Mouse (Mus musculus) lung, postnatal 10 days (tissue): ENCODE measurements around the gene Zfp777.
A peak's percentile ranks its signal among the peaks of the same experiment; 100 is the strongest.

ENCODE experiments used
- DNase-seq: peaks from one replicate; pipeline ENCODE4 v3.0.0; 2021

Gene Zfp777

GRCm38 (mm10) chr6:48048426-48049272, at the start of gene Zfp777:
Gene Zfp777, minus strand, starts transcription at chr6:48048911.
- DNase-seq = peak; percentile 92

DNA sequence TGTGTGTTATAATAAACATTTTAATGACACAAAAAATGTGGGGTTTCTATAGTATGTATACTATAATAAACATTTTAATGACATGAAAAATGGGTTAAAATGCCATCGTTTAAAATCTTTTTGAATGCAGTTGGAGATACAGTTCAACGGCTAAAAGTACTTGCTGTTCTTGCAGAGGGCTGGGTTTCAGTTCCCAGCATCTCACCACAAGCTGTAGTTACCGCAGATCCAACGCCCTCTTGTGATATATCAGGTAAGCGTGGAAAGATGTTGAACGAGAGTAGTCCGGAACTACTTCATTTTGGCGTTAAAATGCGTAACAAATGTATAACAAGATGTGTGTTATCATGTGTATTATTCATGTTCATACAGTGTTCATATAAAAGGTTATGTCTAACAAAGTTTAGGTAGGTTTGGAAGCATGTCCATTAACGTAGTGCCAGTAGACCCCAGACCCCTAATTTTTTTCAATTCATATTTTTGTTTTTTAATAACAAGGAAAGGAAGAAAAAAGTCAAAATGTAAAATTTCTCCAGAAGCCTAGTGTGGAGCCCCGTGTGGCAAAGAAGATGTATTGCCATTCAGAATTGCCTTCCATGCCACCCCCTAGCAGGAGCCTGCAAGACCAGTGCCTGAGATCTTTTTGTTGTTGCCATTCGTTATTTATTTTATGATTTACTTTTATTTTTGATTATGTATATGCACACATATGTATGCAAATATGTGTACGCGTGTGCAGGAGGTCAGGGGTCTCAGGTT, 38.4 kb upstream of the Zfp777 start:
- DNase-seq = no peak

DNA sequence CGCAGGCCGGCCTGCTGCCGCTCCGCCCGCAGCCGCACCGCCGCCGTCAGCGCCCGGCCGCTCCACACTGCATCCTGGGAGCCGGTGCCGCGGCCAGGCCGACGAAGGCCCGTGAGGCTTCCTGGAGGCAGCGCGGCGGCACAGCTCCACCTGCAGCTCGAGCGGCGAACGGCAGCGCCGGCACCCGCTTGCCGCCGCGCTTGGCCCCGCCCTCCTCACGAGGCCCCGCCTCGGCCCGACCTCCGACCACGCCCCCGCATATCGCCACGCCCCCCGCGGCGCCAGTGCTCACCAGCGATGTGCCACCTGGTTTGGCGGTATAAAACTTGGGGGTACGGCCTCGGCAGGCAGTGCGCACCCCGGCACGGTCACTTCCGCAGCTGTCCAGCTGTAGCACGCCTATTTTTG, 37.8 kb upstream of the Zfp777 start, which contains the start of gene Zfp746:
Zfp746 (minus strand) TSS at position 123 of the 408 bp plus-strand sequence.
- DNase-seq = peak; percentile 90

DNA sequence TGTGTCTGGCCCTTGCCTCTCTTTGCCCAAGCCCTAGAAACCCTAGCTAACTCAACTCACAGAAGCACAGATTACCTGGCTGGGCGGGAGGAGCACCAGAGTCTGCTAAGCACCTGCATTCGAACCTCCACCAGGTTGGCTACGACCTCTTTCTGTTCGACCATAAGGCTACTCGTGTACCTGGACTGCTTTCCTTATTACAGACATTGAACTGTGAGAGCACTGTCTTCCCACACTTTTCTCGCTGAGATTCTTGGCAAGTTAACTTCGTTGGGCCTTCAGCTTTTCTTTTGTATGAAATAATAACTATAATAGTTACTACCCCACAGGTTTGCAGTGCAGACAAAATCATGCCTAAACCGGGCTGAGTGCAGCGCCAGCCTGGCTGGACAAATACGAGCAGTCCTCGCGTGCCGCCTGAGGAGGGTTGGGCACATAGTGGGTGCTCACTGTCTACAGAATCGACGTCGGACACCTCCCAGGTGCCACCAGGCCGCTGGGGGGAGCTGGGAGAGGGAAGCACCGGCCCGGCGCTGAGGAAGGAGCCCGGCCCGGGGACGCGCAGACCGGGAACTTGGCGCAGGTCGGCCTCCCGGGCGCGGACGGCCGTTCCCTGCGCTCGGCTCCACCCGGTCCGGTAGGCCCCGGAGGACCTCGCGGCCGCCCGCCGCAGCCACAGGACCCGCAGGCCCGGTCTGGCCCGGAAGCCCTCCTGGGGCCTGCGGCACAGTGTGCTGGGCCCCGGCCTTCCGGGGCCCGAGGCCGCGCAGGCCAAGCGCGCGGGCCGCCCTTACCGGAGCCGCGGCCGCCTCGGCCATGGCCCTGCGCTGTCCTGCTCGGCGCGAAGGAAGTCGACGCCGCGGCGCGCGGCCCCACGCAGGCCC, 37.1 kb upstream of the Zfp777 start:
- DNase-seq = peak; percentile 75

GRCm38 (mm10) chr6:48083733-48084191, 35.1 kb upstream of the Zfp777 start:
- DNase-seq = peak; percentile 28

DNA sequence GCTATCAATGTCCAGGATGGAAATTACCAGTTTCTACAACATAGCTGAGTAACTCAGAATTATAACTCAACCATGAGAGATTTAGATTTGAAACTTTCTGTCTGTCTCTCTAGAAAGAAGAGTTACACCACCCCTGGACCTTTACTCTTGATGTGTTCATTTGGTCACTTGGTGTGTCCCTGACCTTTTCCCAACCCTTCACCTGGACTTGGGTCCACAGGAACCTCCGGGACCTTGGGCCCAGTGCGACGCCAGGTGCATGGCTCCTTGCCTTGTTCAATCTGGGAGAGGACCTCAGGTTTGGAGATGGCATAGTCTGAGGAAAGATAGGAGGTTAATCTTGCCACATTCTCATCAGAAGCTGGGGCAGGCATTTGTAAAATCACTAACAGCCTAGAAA, 33.2 kb upstream of the Zfp777 start:
- DNase-seq = no peak

DNA sequence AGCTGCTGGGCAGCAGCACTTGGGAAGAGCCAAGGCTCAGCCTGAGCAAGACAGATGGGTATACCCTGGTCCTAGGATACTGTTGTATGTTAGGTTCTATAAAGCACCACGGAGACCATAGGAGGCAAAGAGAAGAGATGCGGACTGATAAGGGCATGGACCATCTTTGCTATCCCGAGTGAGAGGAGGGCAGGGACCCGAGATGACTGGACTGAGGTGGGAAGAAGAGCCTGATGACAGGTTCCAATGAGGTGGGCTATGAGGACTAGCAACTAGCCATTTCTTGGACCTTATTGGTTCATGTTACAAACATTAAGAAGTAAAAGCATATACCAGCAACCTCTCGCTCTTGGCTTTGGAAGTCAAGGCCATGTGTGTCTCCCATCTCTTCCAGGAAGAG, 32.3 kb upstream of the Zfp777 start:
- DNase-seq = no peak

DNA sequence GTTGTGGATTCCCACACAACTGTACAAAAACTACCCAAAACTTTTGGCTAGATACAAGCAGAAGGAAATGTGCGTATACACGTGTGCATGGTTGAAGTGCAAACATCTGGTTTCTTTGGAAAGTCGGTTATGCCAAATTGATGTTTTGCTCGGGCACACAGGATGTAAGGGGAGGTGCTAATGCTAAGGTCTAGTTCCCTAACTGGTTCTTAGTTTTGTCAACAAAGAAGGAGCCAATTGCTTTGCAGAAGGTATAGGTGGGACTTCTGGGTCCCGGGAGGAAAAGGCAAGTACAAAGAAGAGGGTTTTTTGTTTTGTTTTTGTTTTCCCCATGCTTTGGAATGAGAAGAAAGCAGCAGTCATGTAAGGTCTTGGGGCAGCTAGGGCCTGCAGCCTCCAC, 24.6 kb upstream of the Zfp777 start:
- DNase-seq = no peak

DNA sequence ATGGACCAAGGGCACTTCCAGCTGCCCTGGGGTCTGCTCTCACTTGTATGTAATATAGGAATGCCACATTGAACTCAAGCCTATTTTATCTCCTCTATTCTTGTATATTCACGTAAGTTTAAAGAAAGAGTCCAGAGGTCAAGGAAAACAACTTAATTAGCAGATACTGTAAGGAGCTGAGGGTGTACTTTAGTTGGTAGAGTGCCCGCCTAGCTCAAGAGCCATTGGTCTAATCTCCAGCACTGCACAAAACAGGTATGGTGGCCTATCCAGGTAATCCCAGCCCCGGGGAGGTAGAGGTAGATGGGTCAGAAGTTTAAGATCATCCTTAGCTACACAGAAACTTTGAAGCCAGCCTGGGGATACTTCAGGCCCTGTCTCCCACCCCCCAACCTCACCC, 18.8 kb upstream of the Zfp777 start:
- no peak for DNase-seq

DNA sequence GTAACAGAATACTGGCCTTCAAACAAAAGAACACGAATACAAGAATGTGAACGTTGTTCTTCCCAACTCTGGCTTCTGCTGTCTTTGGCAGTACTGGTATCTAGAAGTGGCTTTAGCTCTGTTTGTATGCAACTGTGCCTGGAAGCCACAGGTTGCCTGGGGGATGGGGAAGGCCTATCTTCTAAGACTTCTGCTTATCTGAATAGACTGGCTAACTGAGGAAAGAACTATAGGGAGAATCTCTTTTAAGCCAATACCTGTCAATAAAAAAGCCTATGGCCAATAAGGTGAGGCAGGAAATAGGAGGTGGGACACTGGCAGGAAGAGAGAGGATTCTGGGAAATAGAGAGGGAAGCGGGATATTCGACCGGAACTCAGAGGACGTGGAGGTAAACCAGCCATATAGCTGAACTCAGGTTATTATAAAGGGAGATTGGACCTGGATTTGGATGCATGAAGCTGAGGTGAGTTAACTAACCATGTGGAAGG, 16.9 kb upstream of the Zfp777 start:
- no peak for DNase-seq

- no peak for DNase-seq
These were observed 15.7 kb upstream of the Zfp777 start for GRCm38 (mm10) chr6:48064451-48064850.

DNA sequence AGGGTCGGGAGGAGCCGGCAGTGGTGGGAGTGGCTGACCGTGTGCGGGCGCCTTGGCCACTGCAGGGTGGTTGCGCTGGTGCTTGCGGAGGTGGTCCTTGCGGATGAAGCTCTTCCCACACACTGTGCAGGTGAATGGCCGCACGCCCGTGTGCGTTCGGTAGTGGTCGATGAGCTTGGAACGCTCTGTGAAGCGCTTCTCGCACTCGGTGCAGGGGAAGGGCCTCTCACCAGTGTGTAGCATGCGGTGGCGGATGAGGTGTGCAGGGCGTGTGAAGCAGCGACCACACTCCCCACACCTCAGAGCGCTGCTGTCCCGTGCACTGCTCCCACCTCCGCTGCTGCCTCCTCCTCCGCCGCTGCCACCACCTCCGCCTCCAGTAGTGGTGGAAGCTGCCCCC, 15.2 kb upstream of the Zfp777 start:
- no peak for DNase-seq

GRCm38 (mm10) chr6:48060895-48061294, 12.2 kb upstream of the Zfp777 start:
- no peak for DNase-seq

DNA sequence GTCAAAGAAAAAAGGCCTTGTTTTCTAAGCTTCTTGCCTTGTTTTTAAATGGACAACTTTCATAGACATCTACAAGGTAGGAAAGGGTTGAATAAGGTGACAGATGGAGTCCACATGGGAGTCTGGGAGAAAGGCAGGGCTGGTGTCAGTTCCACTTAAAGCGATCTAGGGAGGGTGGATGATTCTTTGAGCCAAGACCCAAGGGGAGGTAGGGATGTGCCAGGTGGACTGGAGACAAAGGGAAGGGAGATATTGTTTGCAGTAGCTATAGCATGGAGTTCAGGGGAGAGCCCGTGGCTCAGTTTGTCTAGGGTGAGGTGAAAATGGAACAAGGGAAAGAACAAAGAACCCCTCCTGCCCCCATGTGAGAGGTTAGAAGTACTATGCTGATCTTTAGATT, 11.7 kb upstream of the Zfp777 start:
- DNase-seq = no peak

DNA sequence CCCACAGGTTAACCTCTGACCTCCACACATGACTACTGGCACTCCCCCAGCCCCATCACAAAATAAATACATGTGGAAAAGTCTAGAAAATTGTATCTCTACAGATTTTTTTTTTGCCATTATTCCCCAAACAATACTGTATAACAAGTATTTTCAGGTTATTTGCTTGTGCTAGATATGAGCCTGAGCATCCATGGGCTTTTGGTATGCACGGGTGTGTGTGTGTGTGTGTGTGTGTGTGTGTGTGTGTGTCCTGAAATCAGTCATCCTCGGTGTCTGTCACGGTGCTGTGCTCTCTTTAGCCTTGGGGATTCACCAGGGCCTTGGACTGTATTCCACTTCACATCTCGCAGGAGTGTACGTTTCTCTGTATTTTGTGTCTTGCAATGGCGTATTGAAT, 3.4 kb upstream of the Zfp777 start:
- DNase-seq = no peak

DNA sequence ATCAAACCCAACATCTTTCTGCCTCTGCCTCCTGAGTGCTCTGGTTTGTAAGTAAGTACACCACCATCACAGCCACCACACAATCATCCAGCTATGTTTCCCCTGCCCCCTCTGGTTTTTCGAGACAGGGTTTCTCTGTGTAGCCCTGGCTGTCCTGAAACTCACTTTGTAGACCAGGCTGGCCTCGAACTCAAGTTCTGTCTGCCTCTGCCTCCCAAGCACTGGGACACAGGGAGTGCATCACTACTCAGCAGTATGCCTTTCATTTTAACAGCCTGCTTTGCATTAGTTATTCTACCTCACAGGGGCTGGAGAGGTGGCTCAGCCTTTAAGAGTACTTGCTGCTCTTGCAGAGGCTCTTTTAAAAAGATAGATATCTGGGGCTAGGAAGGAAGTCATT, 3.0 kb upstream of the Zfp777 start:
- DNase-seq = no peak

GRCm38 (mm10) chr6:48049273-48050065, 758 bp upstream of the Zfp777 start:
- no peak for DNase-seq

- peak; percentile 45 for DNase-seq
These were observed 1.0 kb downstream of the Zfp777 start for GRCm38 (mm10) chr6:48047450-48048351.

- DNase-seq = no peak
These were observed 1.6 kb downstream of the Zfp777 start for GRCm38 (mm10) chr6:48047114-48047449.

DNA sequence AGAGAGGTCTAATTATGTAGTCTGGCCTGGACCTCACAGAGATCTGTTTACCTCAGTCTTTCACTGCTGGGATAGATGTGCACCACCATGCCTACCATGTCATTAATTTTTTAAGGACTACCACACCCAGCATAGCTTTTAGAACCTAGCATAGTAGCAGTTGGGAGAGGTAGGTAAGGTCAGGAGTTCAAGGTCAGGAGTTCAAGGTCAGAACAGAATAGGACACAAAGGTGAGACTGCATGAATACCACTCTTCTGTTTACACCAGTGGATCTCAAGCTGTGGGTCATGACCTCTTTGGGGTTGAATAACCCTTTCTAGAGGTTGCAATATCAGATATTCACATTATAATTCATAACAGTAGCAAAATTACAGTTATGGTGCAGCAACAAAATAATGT, 16.1 kb downstream of the Zfp777 start:
- no peak for DNase-seq
